Mouse (Mus musculus): ENCODE results near the gene Edc3.

Edc3 gene

DNA sequence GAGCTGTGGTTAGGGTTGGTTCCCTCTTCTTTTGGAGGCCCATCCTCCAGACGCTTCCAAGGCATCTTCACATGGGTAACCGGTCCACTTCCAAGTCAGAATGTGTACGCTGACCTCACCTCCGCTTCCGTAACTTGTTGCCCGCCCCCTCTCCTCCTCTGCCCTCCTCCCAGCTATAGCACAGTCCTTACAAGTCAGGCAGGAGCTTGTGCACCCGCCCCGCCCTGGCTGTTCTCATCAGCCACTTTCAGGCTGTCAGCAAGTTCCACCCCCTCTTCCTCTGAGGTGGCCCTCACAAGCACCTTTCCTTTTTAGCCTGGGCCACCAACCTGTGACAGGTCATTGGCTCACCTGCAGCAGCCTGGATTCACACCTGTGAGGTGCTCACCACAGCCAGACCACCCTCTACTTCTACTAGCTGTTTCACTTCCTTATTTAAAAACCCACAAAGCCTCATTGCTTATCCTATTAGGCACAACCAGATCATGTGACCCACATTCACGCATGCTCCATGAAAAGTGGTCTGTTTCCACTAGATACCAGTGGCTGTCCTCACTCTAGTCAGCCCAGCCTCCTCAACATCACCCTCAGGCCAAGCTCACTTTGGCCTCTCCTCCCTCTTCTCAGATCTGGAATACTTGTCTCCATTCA, 92.1 kb downstream of the Edc3 start:
- no peak for DNase-seq (ENCODE audit: inconsistent age in 2 of 2, low spot score in 1 of 2)
